Mouse (Mus musculus): ENCODE measurements around the gene Slc15a5.

- TF ChIP-seq EP300 (IDR thresholded peaks at IDR 0.05; ENCODE audit: low read depth) = no peak
- TF ChIP-seq CTCF (IDR thresholded peaks at IDR 0.05; ENCODE audit: low read depth) = no peak
These were observed 94.5 kb downstream of the Slc15a5 start for GRCm38 (mm10) chr6:137985169-137985568.

Measured in liver, postnatal 0 days (tissue).